Mouse (Mus musculus): ENCODE results near the gene Myl12a. TPM values are rescaled to one million over a fixed set of nuclear protein-coding genes. Genes with fewer than 3 reads are reported as not detected.

Myl12a gene
- polyA plus RNA-seq, 3 experiments from 2014 or later: 630 to 948 (median 795) TPM

DNA sequence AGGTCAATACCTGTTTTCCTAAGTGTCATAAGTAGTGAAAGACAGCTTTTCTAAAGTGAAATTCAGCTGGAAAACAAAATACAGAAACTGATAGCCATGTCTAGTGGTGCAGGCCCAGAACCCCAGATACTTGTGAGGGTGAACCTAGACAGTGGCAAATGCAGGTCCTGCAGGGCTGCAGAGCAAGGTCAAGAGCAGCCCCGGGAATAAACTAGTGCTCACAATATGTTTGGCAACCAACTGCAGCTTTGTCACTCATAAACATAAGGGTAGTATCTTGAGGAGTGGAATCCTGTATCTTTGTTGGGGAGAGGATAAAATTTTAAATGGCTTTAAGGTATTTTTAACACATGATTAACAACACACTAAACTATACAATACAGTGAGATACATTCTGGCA is 7.1 kb upstream of the Myl12a start:
- ATAC-seq: no peak

DNA sequence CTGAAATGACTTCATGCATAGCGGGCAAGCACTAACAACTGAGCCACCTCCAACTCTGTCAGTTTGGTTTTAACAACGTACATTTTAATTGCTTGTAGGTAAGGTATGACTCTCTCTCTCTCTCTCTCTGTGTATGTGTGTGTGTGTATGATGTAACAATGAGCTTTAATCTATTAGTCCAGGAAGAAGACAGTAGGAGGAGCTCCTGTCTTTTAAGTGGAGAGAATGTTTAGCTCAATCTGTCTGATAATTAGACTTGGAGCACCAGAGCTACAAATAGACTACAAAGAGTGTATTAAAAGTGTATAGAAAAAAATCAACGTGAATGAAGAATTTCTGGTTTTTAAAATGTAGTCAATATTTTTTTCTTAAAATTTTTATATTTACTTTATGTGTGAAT is 6.0 kb upstream of the Myl12a start:
- ATAC-seq: no peak

DNA sequence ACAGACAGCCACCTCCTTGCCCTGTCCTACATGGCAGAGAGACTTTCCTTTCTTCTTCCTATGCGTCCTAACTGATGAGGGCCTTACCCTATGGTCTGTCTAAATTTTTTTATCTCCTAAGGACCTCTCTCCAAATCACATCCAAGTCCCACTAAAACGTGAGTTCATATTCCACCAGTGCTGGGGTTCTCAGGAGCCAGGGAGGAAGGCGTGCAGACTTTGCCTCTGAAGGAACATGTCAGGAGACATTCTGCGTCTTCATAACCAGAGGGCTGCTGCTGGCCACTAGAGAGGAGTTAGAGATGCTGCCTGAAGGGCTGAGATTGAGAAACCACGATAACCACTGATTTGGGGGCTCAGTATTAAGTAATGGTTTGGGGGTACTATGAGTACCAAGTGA is 4.3 kb upstream of the Myl12a start:
- no peak for ATAC-seq

DNA sequence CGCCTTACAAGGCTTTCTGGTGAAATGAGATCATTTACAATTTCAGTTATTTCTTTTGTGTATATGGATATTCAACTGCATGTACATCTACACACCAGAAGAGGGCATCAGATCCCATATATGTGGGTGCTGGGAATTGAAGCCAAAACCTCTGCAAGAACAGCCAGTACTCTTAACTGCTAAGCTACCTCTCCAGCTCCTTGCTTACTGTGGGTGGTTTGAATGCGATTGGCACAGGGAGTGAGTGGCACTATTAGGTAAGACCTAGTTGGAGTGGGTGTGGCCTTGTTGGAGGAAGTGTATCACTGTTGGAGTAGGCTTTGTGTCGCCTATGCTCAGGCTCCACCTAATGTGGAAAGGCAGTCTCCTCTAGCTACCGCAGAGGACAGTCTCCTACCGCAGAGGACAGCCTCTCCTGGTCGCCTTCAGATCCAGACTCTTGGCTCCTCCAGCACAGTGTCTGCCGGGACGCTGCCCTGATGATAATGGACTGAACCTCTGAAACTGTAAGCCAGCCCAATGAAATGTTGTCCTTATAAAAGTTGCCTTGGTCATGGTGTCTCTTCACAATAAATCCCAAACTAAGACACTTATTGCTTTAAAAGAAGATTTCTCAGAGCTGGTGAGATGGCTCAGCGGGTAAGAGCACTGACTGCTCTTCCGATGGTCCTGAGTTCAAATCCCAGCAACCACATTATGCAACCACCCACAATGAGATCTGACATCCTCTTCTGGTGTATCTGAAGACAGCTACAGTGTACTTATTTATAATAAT is 1.7 kb upstream of the Myl12a start:
- ATAC-seq: no peak

DNA sequence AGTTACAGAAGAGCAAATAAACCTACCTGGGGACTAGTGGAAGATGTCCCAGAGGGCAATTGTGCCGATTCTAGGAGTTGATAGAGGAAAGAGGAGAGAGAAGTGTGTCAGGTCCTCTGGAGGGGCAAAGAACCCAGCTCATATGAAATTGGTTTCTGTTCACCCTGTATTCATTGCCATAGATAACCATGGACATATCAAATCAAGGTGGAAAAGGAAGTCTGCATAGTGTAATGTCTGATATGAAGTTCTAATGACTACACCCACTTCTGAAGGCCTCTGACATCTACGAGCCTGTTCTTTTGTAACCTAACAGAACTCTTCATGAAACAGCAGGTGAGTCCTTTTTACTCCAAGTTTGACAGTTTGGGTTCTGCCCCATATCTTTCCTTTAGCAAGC is 1.0 kb upstream of the Myl12a start:
- ATAC-seq: no peak

DNA sequence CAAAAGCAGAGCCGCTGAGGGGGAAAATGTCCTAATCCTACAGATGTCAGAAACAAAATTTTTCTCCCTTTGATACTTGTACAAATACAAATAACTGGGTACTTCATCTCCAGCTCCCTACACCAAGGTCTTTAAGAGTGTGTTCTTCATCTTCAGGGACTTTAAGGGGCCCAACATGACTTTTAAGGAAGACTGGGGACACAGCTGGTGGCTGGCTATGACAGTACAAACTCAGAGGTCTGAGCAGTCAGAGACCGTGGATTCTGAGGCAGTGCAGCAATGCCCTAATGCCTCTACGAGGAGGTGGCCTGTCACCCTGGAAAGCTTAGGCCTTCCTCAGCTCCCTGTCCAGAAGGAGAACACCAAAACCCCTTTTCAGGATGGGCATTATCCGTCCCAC is 434 bp upstream of the Myl12a start:
- ATAC-seq: no peak

DNA sequence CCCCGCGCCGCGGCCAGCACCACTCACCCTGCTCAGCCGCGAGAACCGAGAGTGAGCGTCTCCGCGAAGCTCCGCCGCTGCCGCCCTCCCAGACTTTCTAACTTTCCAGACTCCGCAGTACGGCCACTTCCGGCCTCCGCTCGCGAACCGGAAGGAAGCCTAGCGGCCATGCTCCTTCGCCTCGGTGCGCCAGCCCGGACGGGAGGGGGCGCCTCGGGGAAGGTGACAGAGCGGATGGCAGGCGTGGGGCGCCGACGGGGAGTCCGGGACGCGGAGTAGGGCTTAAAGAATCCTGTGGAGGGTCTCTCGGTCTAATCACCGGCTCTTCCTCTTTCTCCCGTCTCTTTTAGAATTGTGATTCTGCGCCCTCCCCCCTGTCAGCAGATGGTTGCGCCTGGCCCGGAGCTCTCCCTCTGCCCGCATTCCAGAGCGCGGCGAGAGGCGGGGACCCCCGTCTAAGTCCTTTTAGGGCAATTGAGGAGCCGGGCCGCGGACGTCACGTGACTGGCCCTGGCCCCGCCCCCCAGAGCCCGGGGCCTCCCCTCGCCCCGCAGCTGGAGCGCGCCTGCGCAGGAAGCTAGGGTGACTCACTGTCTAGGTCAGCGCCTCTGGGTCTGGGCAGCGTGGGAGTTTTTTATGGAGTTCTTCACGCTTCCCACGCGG is 466 bp downstream of the Myl12a start, which contains the start of gene Myom1:
Myom1 (plus strand) TSS at position 553 of the 663 bp plus-strand sequence.
- ATAC-seq: peak; percentile 84

DNA sequence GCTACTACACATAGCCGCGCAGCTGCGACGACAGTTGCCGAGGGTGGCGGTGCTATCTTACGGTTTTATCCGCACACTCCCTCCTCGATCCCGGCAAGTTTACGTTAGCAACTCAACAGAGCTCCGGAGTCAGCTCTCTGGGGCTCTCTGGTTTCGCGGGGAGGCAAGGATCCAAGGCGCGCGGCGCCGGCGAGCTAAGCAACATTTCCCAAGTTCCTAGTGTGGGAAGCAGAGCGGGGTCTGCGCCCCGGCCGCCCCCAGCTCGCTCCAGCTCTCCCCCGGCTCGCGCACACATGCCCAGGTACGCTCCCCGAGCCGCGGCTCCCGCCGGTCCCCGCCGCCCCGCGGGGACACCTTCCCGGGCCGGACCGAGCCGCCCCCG is 988 bp downstream of the Myl12a start:
- ATAC-seq: peak; percentile 17

DNA sequence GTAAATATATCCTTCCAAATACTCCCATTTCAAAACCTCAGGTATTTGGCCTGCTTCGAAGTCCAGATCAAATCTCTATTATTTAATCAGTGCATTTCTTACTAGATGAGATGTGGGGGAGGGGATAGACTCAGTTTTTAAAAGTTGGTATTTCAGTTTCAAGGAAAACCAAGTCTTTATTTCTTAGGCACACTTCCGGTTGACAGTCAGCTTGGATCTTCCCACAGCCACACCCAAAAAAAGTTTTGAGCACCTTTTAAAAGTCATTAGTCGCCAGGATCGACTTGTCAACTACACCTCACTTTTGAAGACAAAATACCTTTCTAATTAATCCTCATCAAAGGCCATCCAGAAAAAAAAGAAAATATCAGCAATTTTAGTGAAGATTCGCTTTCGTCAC is 1.6 kb downstream of the Myl12a start:
- no peak for ATAC-seq

DNA sequence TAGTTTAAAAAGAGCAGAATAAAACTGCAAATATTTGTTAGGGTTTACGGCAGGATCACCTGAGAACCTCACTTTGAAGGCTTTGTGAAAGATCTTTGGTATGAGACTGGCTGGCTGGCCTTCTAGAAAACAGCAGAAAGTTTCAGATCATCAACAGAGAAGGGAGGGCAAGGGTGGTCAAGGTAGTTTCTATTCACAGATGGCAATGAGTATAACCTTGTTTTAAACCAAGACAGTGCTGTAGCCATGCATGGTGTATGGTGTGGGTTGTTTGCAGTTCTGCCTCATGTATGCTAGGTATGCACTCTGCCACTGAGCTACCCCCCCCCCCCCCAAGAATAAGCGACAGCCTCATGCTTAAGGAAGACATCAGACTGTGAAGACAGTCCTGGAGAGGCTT is 2.4 kb downstream of the Myl12a start:
- no peak for ATAC-seq

DNA sequence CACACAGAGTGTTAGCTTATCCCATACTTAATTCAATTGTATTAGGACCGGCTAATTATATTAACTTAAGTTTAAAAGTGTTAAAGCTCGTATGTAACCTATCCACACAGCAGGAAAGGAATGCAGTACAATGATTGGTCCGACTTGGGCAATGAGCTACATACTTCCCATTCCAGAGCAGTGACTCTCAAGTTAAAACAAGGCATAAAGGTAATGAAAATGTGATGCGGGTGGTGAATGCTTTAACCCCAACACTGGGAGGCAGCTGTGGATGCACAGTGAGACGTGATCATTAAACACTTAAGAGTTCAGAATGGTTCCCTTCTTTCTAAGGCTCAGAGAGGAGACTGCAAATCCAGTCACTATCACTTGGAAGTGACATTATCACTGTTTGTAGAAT is 3.5 kb downstream of the Myl12a start:
- ATAC-seq: no peak

DNA sequence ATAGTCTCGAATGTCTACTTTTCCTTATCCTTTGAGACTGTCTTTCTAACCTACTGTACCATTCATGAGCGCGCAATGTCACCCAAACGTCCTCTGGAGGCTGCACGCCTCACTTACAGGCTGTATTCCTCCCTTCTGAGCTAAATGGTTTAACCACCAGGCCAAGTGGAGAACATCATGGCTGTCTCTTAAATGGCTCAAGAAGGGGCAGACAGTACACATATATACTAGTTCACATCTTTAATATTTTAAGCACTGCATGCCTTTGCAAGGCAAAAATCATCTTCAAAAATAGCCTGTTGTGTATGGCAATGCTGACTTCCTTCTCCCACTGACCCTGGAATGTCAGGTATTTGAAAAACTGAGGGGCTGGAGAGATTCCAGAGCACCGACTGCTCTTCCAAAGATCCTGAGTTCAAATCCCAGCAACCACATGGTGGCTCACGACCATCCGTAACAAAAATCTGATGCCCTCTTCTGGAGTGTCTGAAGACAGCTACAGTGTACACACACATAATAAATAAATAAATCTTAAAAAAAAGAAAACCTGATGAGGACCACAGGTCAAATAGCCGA is 4.2 kb downstream of the Myl12a start:
- no peak for ATAC-seq

DNA sequence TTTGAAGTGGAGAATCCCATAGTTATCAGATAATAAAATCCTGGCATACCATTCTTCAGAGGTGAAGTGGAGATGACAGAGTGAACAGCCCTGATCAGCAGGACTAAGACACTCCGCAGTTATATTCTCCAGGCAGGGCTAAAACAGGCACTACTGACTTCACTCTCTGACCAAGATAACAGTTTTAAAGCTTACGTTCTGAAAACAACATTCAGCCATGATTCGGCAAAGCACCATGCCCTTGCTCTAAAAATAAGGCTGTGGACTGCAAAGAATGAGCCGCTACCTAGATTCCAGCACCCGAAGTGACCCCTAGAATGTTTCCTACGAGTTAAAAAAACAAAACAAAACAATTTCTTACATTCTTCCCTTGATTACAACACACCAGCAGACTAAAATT is 4.8 kb downstream of the Myl12a start:
- ATAC-seq: no peak

DNA sequence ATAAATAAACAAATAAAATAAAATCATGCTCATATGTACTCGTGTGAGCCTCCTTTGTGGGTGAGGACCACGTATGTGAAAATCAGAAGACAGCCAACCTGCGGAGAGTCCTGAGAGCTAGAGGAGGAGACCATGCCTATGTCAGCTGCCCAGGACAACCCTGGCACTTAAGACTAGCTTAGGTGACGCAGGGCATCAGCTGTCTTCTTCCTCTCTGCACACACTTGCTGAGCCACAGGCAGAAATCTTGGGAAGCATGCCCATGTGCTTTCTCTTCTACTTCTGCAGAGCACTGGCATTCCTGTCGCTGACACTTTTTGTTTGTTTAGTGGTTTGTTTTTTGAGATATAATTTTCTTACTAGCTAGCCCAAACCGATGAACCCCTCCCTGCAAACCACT is 7.1 kb downstream of the Myl12a start:
- ATAC-seq: no peak

DNA sequence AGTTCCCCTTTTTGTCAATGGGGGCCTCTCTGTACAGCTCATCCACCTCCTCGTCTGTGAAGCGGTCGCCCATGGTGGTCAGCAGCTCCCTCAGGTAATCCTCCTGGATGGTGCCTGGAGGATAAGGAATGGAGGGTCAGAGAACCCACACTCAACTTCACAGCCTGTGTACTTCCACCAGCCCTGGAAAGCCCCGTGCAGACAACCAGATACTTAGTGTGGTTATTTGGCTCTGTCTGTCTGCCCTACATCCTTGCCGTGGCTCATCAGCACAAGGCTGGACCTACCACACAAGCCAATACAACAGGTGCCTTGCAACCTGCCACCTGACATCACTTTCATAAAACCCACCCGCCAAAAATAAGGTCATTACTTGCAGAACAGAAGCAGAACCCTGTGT is 8.0 kb downstream of the Myl12a start:
- ATAC-seq: no peak

DNA sequence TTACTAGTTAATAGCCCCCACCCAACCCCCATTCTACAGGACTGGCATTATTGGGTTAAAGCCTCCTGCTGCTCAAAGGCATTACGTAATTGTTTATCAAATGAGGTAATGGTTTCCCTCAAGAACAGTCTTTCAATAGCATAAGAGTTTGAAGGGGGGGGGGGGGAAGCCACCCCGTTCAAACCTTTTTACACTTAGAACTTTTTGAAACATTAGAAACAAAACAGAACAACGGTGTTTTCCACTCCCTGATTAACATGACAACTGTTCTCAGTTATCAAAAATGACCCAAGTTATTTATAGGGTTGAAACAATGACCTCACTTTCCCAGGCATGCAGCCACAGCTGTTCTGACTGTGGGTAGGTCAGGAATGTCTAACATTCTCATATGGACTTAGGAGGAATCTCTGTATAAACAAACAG is 9.3 kb downstream of the Myl12a start:
- no peak for ATAC-seq

DNA sequence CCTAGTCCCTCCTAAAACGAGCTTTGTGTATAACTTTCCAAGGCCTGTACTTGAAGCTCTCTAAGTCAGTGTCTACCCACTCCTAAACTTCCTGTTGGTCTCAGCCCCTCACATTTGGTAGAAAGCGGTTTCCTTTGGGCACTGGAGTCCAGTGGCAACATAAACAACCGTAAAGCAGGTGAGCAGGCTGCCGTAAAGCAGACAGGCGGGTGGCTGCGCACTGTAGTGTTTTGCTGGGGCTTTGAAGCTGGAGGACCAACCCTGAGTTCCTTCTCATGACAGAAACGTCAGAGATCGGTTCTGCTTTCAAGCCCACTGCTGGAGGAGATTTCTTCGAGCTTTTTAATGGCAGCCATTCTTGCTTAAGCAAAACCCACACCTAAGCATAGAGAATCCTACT is 10.0 kb downstream of the Myl12a start:
- no peak for ATAC-seq

DNA sequence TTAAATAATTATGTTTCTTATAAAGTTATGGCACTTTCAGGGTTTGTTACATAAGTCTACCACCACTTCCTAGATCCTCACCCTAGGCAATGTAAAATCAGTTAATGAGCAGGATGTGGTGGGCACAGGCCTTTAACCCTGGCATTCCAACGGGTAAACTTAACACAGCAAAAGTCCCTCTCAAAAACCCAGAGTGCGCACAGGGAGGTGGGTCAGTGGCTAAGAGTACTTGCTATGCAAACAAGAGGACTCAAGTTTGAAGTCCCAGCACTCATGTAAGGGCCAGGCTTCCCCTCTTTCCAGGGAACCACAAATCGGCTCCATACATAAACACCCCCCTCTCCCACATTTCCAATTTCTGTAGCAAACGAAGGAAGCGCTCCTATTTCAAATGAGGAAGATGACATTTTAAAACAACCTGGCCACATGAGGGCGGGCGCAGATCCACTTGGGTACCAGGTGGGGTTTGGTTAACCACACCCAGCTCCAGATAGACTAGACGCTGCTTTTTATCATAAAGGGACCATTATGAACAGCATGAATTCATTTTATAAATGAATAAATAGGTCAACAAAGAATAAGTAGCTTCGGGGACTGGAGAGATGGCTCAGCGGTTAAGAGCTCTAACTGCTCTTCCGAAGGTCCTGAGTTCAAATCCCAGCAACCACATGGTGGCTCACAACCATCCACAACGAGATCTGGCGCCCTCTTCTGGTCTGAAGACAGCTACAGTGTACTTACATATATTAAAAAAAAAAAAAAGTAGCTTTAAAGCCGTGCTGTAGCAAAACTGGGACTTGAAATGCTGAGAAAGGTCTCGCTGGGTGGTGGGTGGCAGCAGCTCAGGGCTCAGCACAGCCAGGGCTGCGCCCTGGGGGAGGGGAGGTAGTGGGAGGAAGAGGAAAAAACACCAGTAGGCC is 10.7 kb downstream of the Myl12a start:
- no peak for ATAC-seq

DNA sequence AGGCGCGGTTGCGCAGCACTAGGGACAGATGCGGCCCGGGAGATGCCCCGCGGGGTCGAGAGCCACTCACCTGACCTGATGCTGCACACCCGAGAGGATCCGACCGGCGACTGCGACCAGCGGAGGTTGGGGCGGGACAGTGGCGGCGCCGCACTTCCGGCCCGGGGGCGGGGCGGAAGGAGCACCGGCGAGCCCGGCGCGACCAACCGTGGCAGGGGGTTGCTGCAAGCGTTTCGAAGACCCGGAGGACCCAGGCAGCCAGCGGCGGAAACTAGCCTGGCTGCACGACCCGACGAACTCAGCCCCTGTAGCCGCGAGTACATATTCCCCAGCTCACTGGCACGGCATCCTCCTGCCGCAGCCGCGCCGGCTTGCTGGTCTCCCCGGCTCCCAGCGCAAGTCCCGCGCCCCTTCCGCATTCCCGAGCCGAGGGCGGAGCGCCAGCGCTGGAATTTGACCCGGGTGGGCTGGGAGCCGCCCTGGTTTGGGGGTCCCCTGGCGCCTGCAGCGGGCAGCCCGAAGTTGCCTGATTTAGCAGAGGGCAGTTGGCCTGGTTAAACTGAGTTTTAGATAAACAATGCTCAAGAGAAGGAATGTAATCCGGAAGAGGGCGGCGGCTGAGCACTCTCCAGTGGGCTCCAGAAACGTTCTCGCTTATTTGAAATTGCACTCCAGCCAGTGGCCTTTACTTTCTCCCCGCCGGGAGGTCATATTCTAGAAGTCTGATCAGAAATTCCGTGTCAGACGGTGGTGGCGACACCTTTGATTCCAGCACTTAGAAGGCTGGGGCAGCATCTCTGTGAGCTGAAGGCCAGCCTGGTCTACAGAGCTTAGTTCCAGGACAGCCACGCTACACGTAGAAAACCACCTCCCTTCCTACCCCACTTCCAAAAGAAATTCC is 12.0 kb downstream of the Myl12a start:
- ATAC-seq: peak; percentile 51

DNA sequence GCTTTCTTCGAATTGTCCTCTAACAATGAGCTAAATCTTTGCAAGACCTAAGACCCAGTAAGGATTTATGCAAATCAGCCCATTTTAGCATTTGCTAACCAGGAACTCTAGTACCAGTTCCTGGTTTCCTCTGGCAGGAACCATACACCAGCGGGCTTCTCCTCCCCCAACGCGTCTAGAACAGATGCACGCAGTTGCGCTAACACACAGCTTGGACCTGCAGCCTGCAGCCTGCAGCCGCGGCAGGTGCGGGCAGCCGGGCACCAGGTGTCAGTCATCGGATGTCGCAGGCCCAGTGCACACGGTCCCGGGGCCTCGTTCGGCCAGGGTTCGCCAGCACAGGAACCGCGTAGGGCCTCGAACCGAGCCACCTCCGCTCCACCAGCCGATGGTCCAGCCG is 12.7 kb downstream of the Myl12a start:
- ATAC-seq: peak; percentile 15

DNA sequence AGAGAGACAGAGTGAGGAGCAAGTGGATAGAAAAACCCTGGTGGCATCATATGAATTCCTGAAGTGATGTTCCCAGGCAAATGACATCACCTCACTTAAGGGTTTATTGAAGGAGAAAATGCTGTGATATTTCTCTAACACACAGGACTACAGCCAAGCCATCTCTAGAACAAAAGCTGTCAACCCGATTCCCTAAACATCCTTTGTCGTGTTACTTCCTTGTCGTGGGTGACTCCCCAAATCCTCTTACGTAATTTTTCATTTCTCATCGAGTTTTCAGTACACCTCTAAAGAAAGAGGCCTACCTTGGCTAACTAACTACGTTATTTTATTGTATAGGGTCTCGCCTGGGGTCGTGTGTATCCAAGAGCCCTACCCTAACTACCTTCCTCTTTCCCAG is 13.2 kb downstream of the Myl12a start:
- no peak for ATAC-seq

DNA sequence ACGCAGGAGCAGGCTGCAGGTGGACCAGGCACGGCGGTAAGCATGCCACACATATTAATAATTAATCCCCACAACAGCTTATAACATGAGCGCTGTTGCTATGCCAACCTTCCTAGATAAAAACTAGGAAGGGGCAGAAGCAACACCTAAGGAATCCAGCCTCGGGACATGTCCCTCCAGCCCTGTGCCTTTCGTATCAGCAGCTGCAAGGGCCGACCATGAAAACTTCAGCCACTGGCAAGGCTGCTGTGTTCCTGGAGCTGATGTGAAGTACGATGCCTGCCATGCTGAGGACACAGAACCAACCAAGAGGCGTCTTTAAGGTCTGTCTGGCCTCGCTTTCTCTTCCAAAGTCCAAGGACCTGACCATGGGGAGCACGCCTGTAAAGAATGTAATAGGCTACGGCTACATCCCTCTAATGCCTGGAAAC is 14.3 kb downstream of the Myl12a start:
- ATAC-seq: no peak
